ENCODE assay signal across 16 mouse cellular contexts in the genomic region with DNA sequence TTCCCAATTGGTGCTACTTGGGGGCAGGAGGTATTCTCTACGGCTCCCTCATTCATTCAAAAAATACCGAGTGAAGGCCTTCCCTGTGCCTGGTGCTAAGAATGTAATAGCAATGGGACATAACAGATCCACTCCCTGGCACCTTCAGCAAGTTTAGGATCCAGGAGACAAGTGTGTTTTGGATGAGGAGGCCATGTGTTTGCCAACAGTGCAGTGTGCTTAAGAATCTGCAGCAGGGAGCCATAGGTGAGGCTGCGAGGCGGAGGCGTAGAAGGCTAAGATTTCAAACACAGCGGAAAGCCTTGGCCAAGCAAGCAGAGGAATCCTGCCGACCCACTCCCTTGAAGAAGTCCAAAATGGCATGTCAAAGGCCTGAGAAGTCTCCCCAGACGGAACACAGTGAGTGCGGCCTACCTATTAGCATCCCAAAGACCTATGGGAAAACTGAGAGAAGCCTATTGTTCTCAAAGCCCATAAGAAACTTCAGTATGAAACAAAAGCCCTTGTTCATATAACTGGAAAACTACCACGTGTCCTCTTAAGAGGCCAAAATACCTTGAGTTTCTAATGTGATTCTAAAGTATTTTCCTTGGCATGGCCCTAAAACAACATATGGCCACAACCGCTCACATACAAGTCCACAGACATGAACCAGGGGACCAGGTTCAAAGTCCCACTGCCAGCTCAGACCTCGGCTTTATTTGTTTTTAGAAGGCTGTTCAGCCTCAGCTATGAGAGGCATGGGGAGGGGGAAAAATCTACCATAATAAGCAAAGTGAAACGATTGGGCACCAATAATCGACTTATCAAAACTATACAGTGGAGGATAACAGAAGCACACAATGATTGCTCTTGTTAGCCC. TPM values are rescaled to one million over a fixed set of nuclear protein-coding genes. Genes with fewer than 3 reads are reported as not detected.
DNase-seq lines count a peak whose midpoint lies in the region; ATAC-seq and TF ChIP-seq lines count a peak whose summit lies in the region.
"Had no signal": no experiment of that assay in that cellular context is flagged by ENCODE, and none has a peak within 500 bp of the region (broad histone marks: within the 10 kb centered on the region; RNA-seq: fewer than 3 reads in every experiment).

No protein-coding gene starts in this region.

- TF ChIP-seq POLR2A in limb, embryonic 14.5 days (IDR thresholded peaks at IDR 0.05; ENCODE audit: borderline replicate concordance, extremely low read depth, insufficient read depth, insufficient read length): no peak

- DNase-seq in kidney, postnatal 0 days (ENCODE audit: low spot score): no peak
- no peak for DNase-seq in kidney, adult 11 months
- no peak for DNase-seq in ES-E14 (ENCODE audit: low read depth, low spot score)
- no peak for DNase-seq in limb, embryonic 14.5 days (ENCODE audit: low spot score)
- DNase-seq in urinary bladder, postnatal 25 days (ENCODE audit: low spot score): no peak
- no peak for DNase-seq in adrenal gland, adult 8-10 months
- DNase-seq: adrenal gland, postnatal 10 days; cerebellum, adult 9-11 months; gastrocnemius, postnatal 25 days; kidney, adult 9 months; midbrain, embryonic 14.5 days; thymus, postnatal 25 days had no signal

- H3K27ac ChIP-seq in kidney, postnatal 0 days: peak overlapping the region; percentile 34; the same call in 1 of the 2 replicates
- peak overlapping the region; percentile 24; the same call in 1 of the 2 replicates for H3K27ac ChIP-seq in ES-E14 (ENCODE audit: insufficient read depth, low read depth, low read length, poor library complexity, severe bottlenecking)
- peak overlapping the region; percentile 75 for H3K27ac ChIP-seq in embryonic facial prominence, embryonic 12.5 days
- peak overlapping the region; percentile 85 for H3K27ac ChIP-seq in limb, embryonic 14.5 days (replicated peaks; ENCODE audit: low read depth, low read length)
- H3K27ac ChIP-seq in intestine, postnatal 0 days (ENCODE audit: low read depth, low read length): no peak overlapping the region
- H3K27ac ChIP-seq: hindbrain, embryonic 14.5 days had no signal

- no peaks in the 10 kb centered on the region for H3K27me3 ChIP-seq in kidney, postnatal 0 days (ENCODE audit: insufficient read depth, low read length)
- H3K27me3 ChIP-seq in embryonic facial prominence, embryonic 12.5 days: no peaks in the 10 kb centered on the region
- H3K27me3 ChIP-seq in limb, embryonic 14.5 days (ENCODE audit: control insufficient read depth, insufficient read depth, low read length): no peaks in the 10 kb centered on the region
- no peaks in the 10 kb centered on the region for H3K27me3 ChIP-seq in intestine, postnatal 0 days (replicated peaks; ENCODE audit: control insufficient read depth, insufficient read depth, low read length)
- H3K27me3 ChIP-seq: Patski had no signal

- peaks cover 19% of the 10 kb centered on the region for H3K4me1 ChIP-seq in kidney, postnatal 0 days (replicated peaks; ENCODE audit: insufficient read depth, low read length)
- peaks cover 19 to 22% of the 10 kb centered on the region in 2 experiments for H3K4me1 ChIP-seq in ES-E14 (ENCODE audit: control insufficient read depth in 2 of 2, insufficient read depth in 2 of 2, low read length in 2 of 2, poor library complexity in 1 of 2)
- peaks cover 61% of the 10 kb centered on the region for H3K4me1 ChIP-seq in embryonic facial prominence, embryonic 12.5 days
- H3K4me1 ChIP-seq in limb, embryonic 14.5 days (ENCODE audit: control insufficient read depth, insufficient read depth, low read length): peaks cover 57% of the 10 kb centered on the region
- no peaks in the 10 kb centered on the region for H3K4me1 ChIP-seq in intestine, postnatal 0 days (replicated peaks; ENCODE audit: control insufficient read depth, insufficient read depth, low read length)

- no peak overlapping the region for H3K4me3 ChIP-seq in kidney, postnatal 0 days (replicated peaks; ENCODE audit: low read depth, low read length)
- H3K4me3 ChIP-seq in ES-E14 (ENCODE audit: insufficient read depth in 1 of 2, low read depth in 1 of 2, low read length in 2 of 2, poor library complexity in 1 of 2, severe bottlenecking in 1 of 2): 0 out of 4 replicates have a peak overlapping the region, but pooled peaks of 1 of the 2 experiments have one; percentile 18
- no peak overlapping the region for H3K4me3 ChIP-seq in embryonic facial prominence, embryonic 12.5 days
- no peak overlapping the region for H3K4me3 ChIP-seq in limb, embryonic 14.5 days (replicated peaks; ENCODE audit: low read length)
- H3K4me3 ChIP-seq in intestine, postnatal 0 days (ENCODE audit: low read depth, low read length): no peak overlapping the region

- no peak overlapping the region for H3K4me2 ChIP-seq in kidney, postnatal 0 days (ENCODE audit: low read length)
- no peak overlapping the region for H3K4me2 ChIP-seq in embryonic facial prominence, embryonic 12.5 days (replicated peaks)
- peak overlapping the region; percentile 11; the same call in 1 of the 2 replicates for H3K4me2 ChIP-seq in limb, embryonic 14.5 days (replicated peaks; ENCODE audit: low read depth, low read length, severe bottlenecking)
- no peak overlapping the region for H3K4me2 ChIP-seq in intestine, postnatal 0 days (replicated peaks; ENCODE audit: low read depth)
- H3K4me2 ChIP-seq: hindbrain, embryonic 14.5 days had no signal

- no peaks in the 10 kb centered on the region for H3K36me3 ChIP-seq in kidney, postnatal 0 days (ENCODE audit: insufficient read depth, low read length)
- H3K36me3 ChIP-seq in ES-E14 (ENCODE audit: control insufficient read depth, insufficient read depth, low read length, poor library complexity, severe bottlenecking): peaks cover 2% of the 10 kb centered on the region; the same call in 1 of the 2 replicates
- H3K36me3 ChIP-seq in embryonic facial prominence, embryonic 12.5 days: peaks cover 14% of the 10 kb centered on the region; the same call in 1 of the 2 replicates
- H3K36me3 ChIP-seq in limb, embryonic 14.5 days (ENCODE audit: control insufficient read depth, insufficient read depth, low read length): peaks cover 18% of the 10 kb centered on the region
- H3K36me3 ChIP-seq in intestine, postnatal 0 days (ENCODE audit: control insufficient read depth, insufficient read depth): no peaks in the 10 kb centered on the region

- H3K9me3 ChIP-seq in kidney, postnatal 0 days (replicated peaks; ENCODE audit: low read length): no peaks in the 10 kb centered on the region
- no peaks in the 10 kb centered on the region; the same call in 1 of the 2 replicates for H3K9me3 ChIP-seq in ES-E14 (ENCODE audit: control insufficient read depth, insufficient read depth, low read depth, low read length)
- no peaks in the 10 kb centered on the region for H3K9me3 ChIP-seq in embryonic facial prominence, embryonic 12.5 days
- H3K9me3 ChIP-seq in limb, embryonic 14.5 days (ENCODE audit: control insufficient read depth, low read length): no peaks in the 10 kb centered on the region
- H3K9me3 ChIP-seq in intestine, postnatal 0 days (ENCODE audit: control insufficient read depth): no peaks in the 10 kb centered on the region

- 76% methylated on average over 14 of the region's 14 CpGs for WGBS in kidney, postnatal 0 days
- 61% methylated on average over 14 of the region's 14 CpGs for WGBS in embryonic facial prominence, embryonic 12.5 days
- 63% methylated on average over 14 of the region's 14 CpGs for WGBS in limb, embryonic 14.5 days
- WGBS in intestine, postnatal 0 days: 73% methylated on average over 14 of the region's 14 CpGs

- H3K9ac ChIP-seq in kidney, postnatal 0 days (ENCODE audit: low read depth, low read length): no peak overlapping the region
- no peak overlapping the region for H3K9ac ChIP-seq in ES-E14 (ENCODE audit: insufficient read depth, low read depth, low read length, poor library complexity, severe bottlenecking)
- no peak overlapping the region for H3K9ac ChIP-seq in embryonic facial prominence, embryonic 12.5 days
- H3K9ac ChIP-seq in limb, embryonic 14.5 days (ENCODE audit: low read depth, low read length, severe bottlenecking): no peak overlapping the region
- no peak overlapping the region for H3K9ac ChIP-seq in intestine, postnatal 0 days (ENCODE audit: low read depth, low read length)
- H3K9ac ChIP-seq: hindbrain, embryonic 14.5 days had no signal

- in situ Hi-C loops in ES-E14 (cut with MboI; ENCODE audit: low sequenced_read_pairs in 2 of 2, unreplicated experiment in 2 of 2): no loop called here

- ATAC-seq in kidney, postnatal 0 days (replicated peaks; ENCODE audit: low FRiP score, low read depth): no peak
- ATAC-seq in embryonic facial prominence, embryonic 12.5 days (ENCODE audit: insufficient number of reproducible peaks, insufficient read depth, low FRiP score, low TSS enrichment): no peak
- ATAC-seq in limb, embryonic 14.5 days (ENCODE audit: low FRiP score, low read depth): no peak
- no peak for ATAC-seq in intestine, postnatal 0 days
- ATAC-seq: Patski had no signal

- no peak for TF ChIP-seq CTCF in kidney, postnatal 0 days (IDR thresholded peaks at IDR 0.05; ENCODE audit: low read depth)
- no peak for TF ChIP-seq CTCF in intestine, postnatal 0 days (IDR thresholded peaks at IDR 0.05; ENCODE audit: low read depth)

TF ChIP-seq in ES-E14, 5 proteins besides CTCF, POLR2A, EP300 and RAD21:
- TF ChIP-seq MAFK (IDR thresholded peaks at IDR 0.05; ENCODE audit: insufficient read depth, low read depth, low read length): no peak
- no peak for TF ChIP-seq ZC3H11A (IDR thresholded peaks at IDR 0.05; ENCODE audit: borderline replicate concordance, low read depth, low read length)
- no peak for TF ChIP-seq ZNF384 (IDR thresholded peaks at IDR 0.05; ENCODE audit: low read depth, low read length)
- TF ChIP-seq CHD2 (IDR thresholded peaks at IDR 0.05; ENCODE audit: low read depth, low read length): no peak
- no peak for TF ChIP-seq HCFC1 (IDR thresholded peaks at IDR 0.05; ENCODE audit: borderline replicate concordance, insufficient read depth, low read length)

RNA-seq across cellular contexts. Expression of gene Tcf7l1, which starts 18.9 kb away (rescaled TPM):
- polyA plus RNA-seq in kidney, postnatal 0 days (2015; fragmentation: Nextera tagmentation; extraction: Ambion mirVana): 23.8 and 25.0 TPM in 2 replicates
- 12.5 and 14.5 TPM in 2 replicates for total RNA-seq in ES-E14 (2012; rRNA removed)
- 50.2 and 53.1 TPM in 2 replicates for polyA plus RNA-seq in embryonic facial prominence, embryonic 12.5 days (2016; fragmentation: Nextera tagmentation; extraction: Ambion mirVana)
- polyA plus RNA-seq in limb, embryonic 14.5 days (2012; rRNA removed): 78.1 and 103 TPM in 2 replicates
- 47.9 and 54.9 TPM in 2 replicates for polyA plus RNA-seq in limb, embryonic 14.5 days (2014; fragmentation: Nextera tagmentation; extraction: Ambion mirVana)
- 6.6 and 6.8 TPM in 2 replicates for polyA plus RNA-seq in intestine, postnatal 0 days (2015; fragmentation: Nextera tagmentation; extraction: Ambion mirVana)
- total RNA-seq in adrenal gland, adult 8-10 months (2022): 10 to 100 TPM in 2 of 4 experiments, 1 to 10 TPM in 2; 8.2 to 21.0 (median 12.2) TPM
